Mouse (Mus musculus): ENCODE measurements around the gene Wars.

Wars gene

DNA sequence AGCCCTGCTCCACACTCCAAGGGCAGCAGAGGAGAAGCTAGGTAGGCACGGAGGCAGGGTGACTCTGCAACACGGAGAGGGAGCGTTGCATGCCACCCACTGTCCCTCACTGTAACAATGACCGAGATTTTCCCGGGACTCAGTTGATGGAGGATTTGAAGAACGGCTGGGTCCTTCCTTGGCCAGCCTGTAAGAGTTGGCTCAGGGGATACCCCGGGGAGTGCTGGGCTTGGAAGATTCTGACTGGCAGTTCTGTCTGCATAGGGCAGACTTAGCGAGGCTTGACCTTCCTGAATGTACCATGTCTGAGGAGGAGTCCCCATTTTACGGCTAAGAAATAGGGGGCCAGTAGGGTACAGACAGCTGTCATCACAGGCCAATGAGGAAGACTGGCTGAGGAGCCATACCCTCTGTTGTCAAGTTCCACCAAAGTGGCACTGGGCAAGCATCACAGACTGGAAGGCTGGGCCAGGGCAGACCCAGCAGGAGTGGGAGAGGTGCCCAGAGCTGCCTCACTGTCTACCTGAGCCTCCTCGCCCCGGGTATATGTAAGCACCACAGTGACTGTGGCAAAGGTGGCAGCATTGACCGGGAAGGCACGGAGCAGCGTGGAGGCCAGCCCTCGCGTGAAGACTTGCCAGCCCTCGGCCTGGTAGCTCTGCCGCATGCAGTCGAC is 67.6 kb downstream of the Wars start:
- DNase-seq (ENCODE audit: low read depth, low spot score), result no peak

DNA sequence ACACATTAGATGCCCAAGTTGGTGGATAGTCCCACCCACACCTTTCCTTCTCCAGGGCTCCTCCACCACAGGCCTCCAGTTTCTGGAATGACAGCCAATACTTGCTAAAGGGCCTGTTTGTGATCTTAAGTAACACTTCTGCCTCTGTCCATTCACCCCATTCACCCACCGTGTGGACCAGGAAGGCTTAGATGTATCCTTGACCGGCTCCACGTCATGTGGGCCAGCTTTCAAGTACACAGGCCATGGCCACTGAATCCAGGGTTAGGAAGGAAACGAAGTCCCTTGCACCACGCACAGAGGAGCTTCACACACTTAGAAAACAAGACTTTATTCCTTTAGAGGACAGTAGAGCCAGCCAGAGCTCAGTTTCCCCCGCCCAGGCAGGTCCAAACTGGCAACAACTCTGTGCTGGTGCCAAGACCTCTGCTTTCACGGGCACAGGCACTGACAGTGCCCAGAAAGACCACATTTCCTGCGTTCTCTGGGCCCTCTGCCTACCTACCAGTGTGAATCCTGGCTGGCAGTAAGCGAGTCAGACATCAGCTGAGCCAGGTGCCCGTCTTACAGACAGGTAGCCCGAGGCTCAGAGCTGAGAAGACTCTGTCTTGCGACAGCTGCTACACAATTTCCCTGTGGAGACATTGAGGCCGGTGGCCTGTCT is 68.3 kb downstream of the Wars start:
- DNase-seq (ENCODE audit: low read depth, low spot score), result no peak

DNA sequence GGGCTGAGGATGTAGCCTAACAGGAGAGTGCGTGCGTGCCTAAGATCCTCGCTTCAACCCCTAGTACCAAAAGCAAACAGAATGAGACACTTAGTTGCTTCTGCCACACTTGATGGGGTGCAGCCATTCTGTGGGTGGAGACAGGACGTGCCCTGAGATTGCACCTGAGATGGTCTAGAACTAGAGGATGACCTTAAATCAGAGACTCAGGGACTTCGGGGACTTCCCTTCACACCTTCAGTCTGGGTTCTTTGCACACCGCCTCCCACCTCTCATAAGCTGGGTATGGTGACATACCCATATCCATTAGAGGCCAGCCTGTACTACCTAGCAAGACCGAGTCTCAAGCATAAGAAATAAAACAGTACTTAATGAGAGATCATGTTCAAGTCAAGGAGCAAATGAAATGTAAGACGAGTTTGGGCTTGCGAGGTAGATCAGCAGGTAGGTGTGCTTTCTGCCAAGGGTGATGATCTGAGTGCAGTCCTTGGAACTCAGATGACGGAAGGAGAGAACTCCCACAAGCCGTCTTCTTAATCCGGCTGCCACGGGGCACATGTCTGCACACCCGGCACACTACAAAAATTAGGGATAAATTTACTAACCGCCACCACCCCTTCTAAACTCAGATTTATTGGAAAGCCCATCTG is 69.6 kb downstream of the Wars start:
- no peak for DNase-seq (ENCODE audit: low read depth, low spot score)

DNA sequence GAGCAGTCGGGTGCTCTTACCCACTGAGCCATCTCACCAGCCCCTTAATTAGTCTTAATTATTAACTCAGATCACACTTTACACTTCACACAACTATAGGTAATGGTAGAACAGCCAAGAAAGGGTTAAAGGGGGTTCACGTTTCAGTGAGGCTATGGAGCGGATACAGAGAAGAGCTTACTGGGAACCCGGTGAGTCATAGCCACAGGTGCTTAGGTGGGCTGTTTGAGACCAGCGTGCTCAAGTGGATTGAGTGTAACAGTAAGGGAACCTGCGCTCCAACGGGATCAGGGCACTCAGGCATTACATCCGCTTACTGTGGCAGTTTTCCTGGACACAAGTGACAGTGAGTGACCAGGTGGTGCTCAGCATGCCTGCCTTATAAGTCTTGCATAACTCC is 70.9 kb downstream of the Wars start:
- no peak for DNase-seq (ENCODE audit: low read depth, low spot score)

GRCm38 (mm10) chr12:108820461-108820860 is 73.5 kb downstream of the Wars start:
- DNase-seq (ENCODE audit: low read depth, low spot score), result no peak

DNA sequence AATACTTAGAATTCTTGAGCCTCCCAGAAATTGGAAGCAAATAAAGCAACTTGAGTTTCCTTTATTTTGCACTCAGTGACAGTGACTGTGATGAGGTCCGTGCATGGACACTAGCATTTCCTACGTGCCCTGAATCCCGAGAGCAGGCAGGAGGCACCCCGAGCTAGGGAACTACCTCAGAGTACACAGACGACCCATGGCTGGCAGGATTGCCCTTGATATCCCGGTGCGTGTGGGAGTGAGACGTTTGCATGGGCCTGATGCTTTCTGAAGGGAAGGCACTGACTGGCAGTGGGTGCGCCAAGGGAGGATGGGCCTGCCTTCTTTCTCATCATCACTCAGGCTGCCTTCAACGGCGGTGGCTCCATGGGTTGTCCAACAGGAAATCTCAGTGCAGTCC is 77.4 kb downstream of the Wars start:
- no peak for DNase-seq (ENCODE audit: low read depth, low spot score)

- DNase-seq (ENCODE audit: low read depth, low spot score), result no peak
Observed at GRCm38 (mm10) chr12:108814470-108814869, 79.5 kb downstream of the Wars start.

GRCm38 (mm10) chr12:108812463-108812862 is 81.5 kb downstream of the Wars start:
- DNase-seq (ENCODE audit: low read depth, low spot score), result no peak

GRCm38 (mm10) chr12:108811133-108811532 is 82.8 kb downstream of the Wars start:
- DNase-seq (ENCODE audit: low read depth, low spot score), result no peak

DNA sequence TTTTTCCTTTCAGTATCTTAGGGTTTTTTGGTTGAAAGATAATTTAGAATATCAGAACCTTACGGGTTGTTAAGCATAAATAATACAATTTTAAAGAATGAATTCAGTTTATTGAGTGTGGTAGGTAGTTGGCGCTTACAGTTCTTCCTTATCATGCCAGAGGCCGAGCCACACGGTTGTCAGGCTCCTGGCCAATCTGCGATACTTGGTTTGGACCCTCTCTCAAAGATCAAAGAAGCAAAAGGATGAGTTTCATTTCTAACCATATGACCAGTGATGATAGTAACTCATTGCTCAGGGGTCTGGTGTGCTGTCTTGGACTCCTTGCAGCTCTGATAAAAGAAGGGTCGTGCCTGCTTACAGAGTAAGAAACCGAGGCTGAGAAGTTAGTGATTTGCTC is 83.7 kb downstream of the Wars start:
- no peak for DNase-seq (ENCODE audit: low read depth, low spot score)
